23 mouse cellular contexts compared by ENCODE assay signal in genomic region chr9:65492351-65492750, GRCm38 (mm10). TPM values are rescaled to one million over a fixed set of nuclear protein-coding genes. Genes with fewer than 3 reads are reported as not detected.
"Had no signal": no experiment of that assay in that cellular context is flagged by ENCODE, and none has a peak within 500 bp of the region (broad histone marks: within the 10 kb centered on the region; RNA-seq: fewer than 3 reads in every experiment).

No protein-coding gene starts in this region.

- H3K4me3 ChIP-seq: liver, embryonic 12.5 days; liver, embryonic 15.5 days; lung, embryonic 15.5 days had no signal

- H3K4me2 ChIP-seq: liver, embryonic 12.5 days; liver, embryonic 15.5 days; lung, embryonic 15.5 days; midbrain, embryonic 11.5 days had no signal

- H3K9me3 ChIP-seq: liver, embryonic 12.5 days; liver, embryonic 15.5 days; lung, embryonic 15.5 days had no signal

- H3K4me1 ChIP-seq: liver, embryonic 15.5 days; lung, embryonic 15.5 days had no signal

- H3K27ac ChIP-seq: liver, embryonic 12.5 days; liver, embryonic 15.5 days; lung, embryonic 15.5 days had no signal

- DNase-seq: kidney, adult 18-20 months; kidney, adult 9 months; kidney, postnatal 14 days; kidney, postnatal 4 days; liver; lung, adult 18-20 months; lung, postnatal 10 days; midbrain, embryonic 14.5 days; right cerebral cortex, adult 18-20 months; right cerebral cortex, postnatal 14 days; right cerebral cortex, postnatal 4 days; thymus, adult 18-20 months; thymus, postnatal 36 days had no signal

- ATAC-seq: liver, embryonic 12.5 days had no signal

- H3K27me3 ChIP-seq: lung, embryonic 15.5 days had no signal

- H3K9ac ChIP-seq: liver, embryonic 12.5 days; liver, embryonic 15.5 days; lung, embryonic 15.5 days had no signal

RNA-seq across cellular contexts. Expression of gene Ankdd1a, which starts 27.6 kb away (rescaled TPM):
- total RNA-seq: megakaryocyte progenitor cell, adult 5-6 weeks; megakaryocyte-erythroid progenitor cell, adult 5-6 weeks had no signal
- polyA plus RNA-seq: kidney, embryonic 16.5 days; limb, embryonic 11.5 days; liver, embryonic 12.5 days; liver, embryonic 15.5 days; lung, embryonic 15.5 days; midbrain, embryonic 11.5 days; stomach, embryonic 14.5 days; testis, adult 2 months had no signal
